Mouse (Mus musculus) adrenal gland, postnatal 14 days (tissue): ENCODE data around the gene Dmwd. TPM values are rescaled to one million over a fixed set of nuclear protein-coding genes. Genes with fewer than 3 reads are reported as not detected.

Experiments
- microRNA-seq, 2 experiments: library from miRNA; unstranded; fragments of <30 nt; microRNA quantifications; one replicate each; pipeline ENCODE4 v1.2.0; 2021
- total RNA-seq: library from RNA; stranded (reverse); gene quantifications from 2 replicates; pipeline ENCODE4 v1.2.3, GENCODE M21; 2021

The Dmwd gene
- total RNA-seq, 1 experiment from 2014 or later, result 45.7 TPM

Small RNA genes within 50 kb of the gene (microRNA-seq; reads per million reads assigned to microRNA genes)
- gene Mir3100, result 0.85 to 2.3 reads per million in 2 experiments

Other genes starting within 250 kb of the Dmwd start
- 5.1 and 6.3 TPM in 2 replicates for gene Mill2, start 236.3 kb upstream of the Dmwd start, total RNA-seq
- 2.3 and 4.5 TPM in 2 replicates for gene Pglyrp1, start 204.9 kb upstream of the Dmwd start, total RNA-seq
- 12.2 and 12.9 TPM in 2 replicates for gene Ccdc61, start 165.8 kb upstream of the Dmwd start, total RNA-seq
- gene Nova2, start 150.3 kb upstream of the Dmwd start, total RNA-seq, result 7.2 and 8.0 TPM in 2 replicates
- gene Nanos2, start 88.8 kb upstream of the Dmwd start, total RNA-seq, result not detected in 2 replicates
- 7.1 and 8.2 TPM in 2 replicates for gene Mypop, start 85.0 kb upstream of the Dmwd start, total RNA-seq
- gene Irf2bp1, start 72.2 kb upstream of the Dmwd start, total RNA-seq, result 35.9 and 38.6 TPM in 2 replicates
- gene Foxa3, start 52.7 kb upstream of the Dmwd start, total RNA-seq, result 0.34 and 6.8 TPM in 2 replicates
- 83.7 and 84.3 TPM in 2 replicates for gene Sympk, start 51.9 kb upstream of the Dmwd start, total RNA-seq
- not detected in 2 replicates for gene Rsph6a, start 21.5 kb upstream of the Dmwd start, total RNA-seq
- gene Dmpk, start 7.6 kb downstream of the Dmwd start, total RNA-seq, result 64.2 and 65.6 TPM in 2 replicates
- gene Six5, start 18.4 kb downstream of the Dmwd start, total RNA-seq, result 13.3 and 15.3 TPM in 2 replicates
- gene Gm4969, start 42.1 kb downstream of the Dmwd start, total RNA-seq, result 0.19 TPM in 1 of 2 replicates, not detected in the other
- gene Fbxo46, start 43.6 kb downstream of the Dmwd start, total RNA-seq, result 11.2 and 11.9 TPM in 2 replicates
- gene Qpctl, start 73.1 kb downstream of the Dmwd start, total RNA-seq, result 13.2 and 15.2 TPM in 2 replicates
- gene Snrpd2, start 73.5 kb downstream of the Dmwd start, total RNA-seq, result 79.1 and 87.8 TPM in 2 replicates
- 0.71 and 0.93 TPM in 2 replicates for gene Gipr, start 89.9 kb downstream of the Dmwd start, total RNA-seq
- 36.9 and 46.6 TPM in 2 replicates for gene Eml2, start 100.2 kb downstream of the Dmwd start, total RNA-seq
- 9.7 and 12.4 TPM in 2 replicates for gene Gpr4, start 136.3 kb downstream of the Dmwd start, total RNA-seq
- gene Opa3, start 152.1 kb downstream of the Dmwd start, total RNA-seq, result 27.5 and 28.5 TPM in 2 replicates
- gene Vasp, start 195.6 kb downstream of the Dmwd start, total RNA-seq, result 62.0 and 79.0 TPM in 2 replicates
- 0.19 TPM in 1 of 2 replicates, not detected in the other for gene Ppm1n, start 203.8 kb downstream of the Dmwd start, total RNA-seq
- gene Rtn2, start 206.4 kb downstream of the Dmwd start, total RNA-seq, result 6.0 and 7.9 TPM in 2 replicates
- 2.1 and 22.4 TPM in 2 replicates for gene Fosb, start 233.8 kb downstream of the Dmwd start, total RNA-seq